Mouse (Mus musculus): ENCODE results near the gene Iqce. TPM values are rescaled to one million over a fixed set of nuclear protein-coding genes. Genes with fewer than 3 reads are reported as not detected.
"Not testable (repeated sequence)": the region's sequence is repeated elsewhere in the genome, so short reads cannot be mapped to it uniquely, and the experiment has no call there.

Gene Iqce
- polyA plus RNA-seq, 1 experiment, result 3.1 TPM

DNA sequence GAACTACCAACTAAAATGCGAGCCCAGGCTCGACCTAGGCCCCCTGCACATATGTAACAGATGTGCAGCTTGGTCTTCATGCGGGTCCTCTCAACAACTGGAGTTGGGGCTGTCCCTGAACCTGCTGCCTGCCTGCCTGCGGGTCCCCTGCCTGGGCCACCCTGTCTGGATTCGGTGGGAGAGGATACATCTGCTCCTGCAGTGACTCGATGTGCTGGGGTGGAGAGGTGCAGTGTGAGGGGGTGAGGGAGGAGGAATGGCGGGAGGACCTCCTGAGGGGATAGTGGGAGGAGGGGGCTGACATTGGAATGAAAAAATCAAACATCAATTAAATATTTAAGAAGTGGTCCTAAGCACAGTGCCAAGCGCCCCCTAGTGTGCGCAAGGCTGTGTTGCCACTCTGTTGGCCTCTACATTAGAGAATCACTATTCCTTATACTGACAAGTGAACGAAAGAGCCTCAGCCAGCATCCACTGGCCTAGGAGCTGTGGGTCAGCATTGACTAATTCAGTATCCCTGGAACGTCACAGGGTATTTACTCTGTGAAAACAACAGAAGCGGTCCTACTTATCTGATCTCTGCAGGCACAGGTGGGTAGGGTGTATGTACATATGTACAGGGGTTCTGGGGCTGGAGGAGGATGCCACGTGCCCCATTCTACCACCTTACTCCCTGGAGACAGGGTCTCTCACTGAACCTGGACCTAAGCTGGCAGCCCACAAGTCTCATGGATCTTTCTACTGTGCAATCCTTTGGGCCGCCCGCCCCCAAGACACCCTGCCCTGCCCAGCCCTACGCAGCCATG, 17.6 kb downstream of the Iqce start:
- H3K4me3 ChIP-seq (ENCODE audit: insufficient read depth, low read depth, low read length), result no peak overlapping the region
- H3K4me1 ChIP-seq (ENCODE audit: control insufficient read depth, insufficient read depth, insufficient read length, low read length), result no peaks in the 10 kb centered on the region

DNA sequence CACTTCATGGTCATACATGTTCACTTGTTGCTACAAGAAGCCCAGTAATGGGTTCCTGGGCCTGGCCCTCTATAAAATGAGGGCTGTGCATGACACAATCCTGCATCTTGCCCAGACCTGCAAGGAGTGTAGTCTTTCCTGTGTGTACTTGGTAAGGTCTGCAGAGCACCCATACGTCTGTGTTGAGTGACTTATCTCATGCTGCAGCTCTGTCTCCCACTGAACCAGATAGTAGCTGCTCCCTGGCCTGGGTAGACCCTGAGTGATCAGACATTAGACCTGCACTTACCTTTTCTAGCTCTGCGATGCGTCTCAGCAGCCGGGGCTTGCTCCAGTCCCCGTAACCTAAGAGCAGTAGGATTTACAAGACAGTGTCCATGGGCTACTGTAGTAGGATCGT, 20.1 kb downstream of the Iqce start:
- H3K27ac ChIP-seq (replicated peaks; ENCODE audit: low read depth, low read length), result no peak overlapping the region
- H3K4me1 ChIP-seq (ENCODE audit: control insufficient read depth, insufficient read depth, insufficient read length, low read length), result no peaks in the 10 kb centered on the region
- H3K4me3 ChIP-seq (ENCODE audit: insufficient read depth, low read depth, low read length), result no peak overlapping the region

More for the DNA sequence above, 17.6 kb downstream of the Iqce start:
- no peak overlapping the region for H3K27ac ChIP-seq (replicated peaks; ENCODE audit: low read depth, low read length)

DNA sequence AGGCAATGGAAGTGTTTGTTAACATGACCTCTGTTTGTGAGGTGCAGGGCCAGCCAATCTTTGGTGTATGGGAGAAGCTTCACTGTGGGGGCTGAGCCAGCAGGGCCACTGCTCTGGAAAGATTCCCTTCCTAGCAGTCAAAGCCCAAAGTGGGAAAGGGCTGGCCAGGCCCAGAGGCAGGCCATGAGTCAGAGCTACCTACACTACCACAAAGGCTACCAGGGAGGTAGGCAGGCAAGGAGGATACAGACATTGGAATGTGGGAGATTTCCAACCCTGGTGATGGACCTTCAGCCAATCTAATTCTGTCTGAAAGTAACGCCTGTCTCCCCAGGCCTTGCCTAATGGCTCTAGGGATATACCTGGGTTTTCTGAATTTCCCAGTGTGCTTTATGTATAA, 21.2 kb downstream of the Iqce start:
- Histone ChIP-seq H3K27ac (replicated peaks; ENCODE audit: low read depth, low read length) (no peak overlapping the region), H3K4me1 (ENCODE audit: control insufficient read depth, insufficient read depth, insufficient read length, low read length) (no peaks in the 10 kb centered on the region), H3K4me3 (ENCODE audit: insufficient read depth, low read depth, low read length) (no peak overlapping the region)

- Histone ChIP-seq H3K4me1 (ENCODE audit: control insufficient read depth, insufficient read depth, insufficient read length, low read length) (no peaks in the 10 kb centered on the region), H3K27ac (replicated peaks; ENCODE audit: low read depth, low read length) (no peak overlapping the region), H3K4me3 (ENCODE audit: insufficient read depth, low read depth, low read length) (no peak overlapping the region)
Observed at GRCm38 (mm10) chr5:140680051-140680450, 22.1 kb downstream of the Iqce start.

DNA sequence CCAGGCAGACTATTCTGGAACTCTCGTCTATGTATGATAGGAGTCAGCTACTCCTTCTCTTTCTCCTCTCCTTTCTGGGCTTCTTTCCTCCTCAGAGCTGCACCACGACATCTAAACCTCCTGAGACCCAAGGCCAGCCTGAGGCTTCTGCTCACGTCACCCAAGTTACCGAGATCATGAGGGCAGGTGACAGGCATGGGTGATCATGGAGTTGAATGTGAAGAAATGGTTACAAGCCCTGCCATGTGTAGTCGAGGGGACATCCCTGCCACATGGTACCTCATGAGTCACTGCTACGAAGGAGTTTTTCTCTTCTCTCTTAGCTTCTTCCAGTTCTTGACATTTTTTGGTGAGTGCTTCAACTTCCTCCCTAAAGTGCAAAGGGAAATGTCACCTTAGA, 25.0 kb downstream of the Iqce start:
- no peak overlapping the region for H3K4me3 ChIP-seq (ENCODE audit: insufficient read depth, low read depth, low read length)
- no peak overlapping the region for H3K27ac ChIP-seq (replicated peaks; ENCODE audit: low read depth, low read length)
- H3K4me1 ChIP-seq (ENCODE audit: control insufficient read depth, insufficient read depth, insufficient read length, low read length), result no peaks in the 10 kb centered on the region

GRCm38 (mm10) chr5:140675640-140676039, 26.5 kb downstream of the Iqce start:
- H3K4me1 ChIP-seq (ENCODE audit: control insufficient read depth, insufficient read depth, insufficient read length, low read length), result no peaks in the 10 kb centered on the region
- H3K27ac ChIP-seq (replicated peaks; ENCODE audit: low read depth, low read length), result no peak overlapping the region
- H3K4me3 ChIP-seq (ENCODE audit: insufficient read depth, low read depth, low read length), result no peak overlapping the region

- Histone ChIP-seq H3K27ac (replicated peaks; ENCODE audit: low read depth, low read length) (no peak overlapping the region), H3K4me3 (ENCODE audit: insufficient read depth, low read depth, low read length) (no peak overlapping the region), H3K4me1 (ENCODE audit: control insufficient read depth, insufficient read depth, insufficient read length, low read length) (no peaks in the 10 kb centered on the region)
Observed at GRCm38 (mm10) chr5:140675079-140675478, 27.1 kb downstream of the Iqce start.

GRCm38 (mm10) chr5:140674036-140674435, 28.1 kb downstream of the Iqce start:
- Histone ChIP-seq H3K4me1 (ENCODE audit: control insufficient read depth, insufficient read depth, insufficient read length, low read length) (no peaks in the 10 kb centered on the region), H3K27ac (replicated peaks; ENCODE audit: low read depth, low read length) (no peak overlapping the region), H3K4me3 (ENCODE audit: insufficient read depth, low read depth, low read length) (no peak overlapping the region)

GRCm38 (mm10) chr5:140672603-140673002, 29.6 kb downstream of the Iqce start:
- H3K4me1 ChIP-seq (ENCODE audit: control insufficient read depth, insufficient read depth, insufficient read length, low read length); H3K4me3 ChIP-seq (ENCODE audit: insufficient read depth, low read depth, low read length); H3K27ac ChIP-seq (replicated peaks; ENCODE audit: low read depth, low read length): not testable (repeated sequence)

GRCm38 (mm10) chr5:140672115-140672514, 30.1 kb downstream of the Iqce start:
- Histone ChIP-seq H3K27ac (replicated peaks; ENCODE audit: low read depth, low read length) (no peak overlapping the region), H3K4me1 (ENCODE audit: control insufficient read depth, insufficient read depth, insufficient read length, low read length) (no peaks in the 10 kb centered on the region), H3K4me3 (ENCODE audit: insufficient read depth, low read depth, low read length) (no peak overlapping the region)

DNA sequence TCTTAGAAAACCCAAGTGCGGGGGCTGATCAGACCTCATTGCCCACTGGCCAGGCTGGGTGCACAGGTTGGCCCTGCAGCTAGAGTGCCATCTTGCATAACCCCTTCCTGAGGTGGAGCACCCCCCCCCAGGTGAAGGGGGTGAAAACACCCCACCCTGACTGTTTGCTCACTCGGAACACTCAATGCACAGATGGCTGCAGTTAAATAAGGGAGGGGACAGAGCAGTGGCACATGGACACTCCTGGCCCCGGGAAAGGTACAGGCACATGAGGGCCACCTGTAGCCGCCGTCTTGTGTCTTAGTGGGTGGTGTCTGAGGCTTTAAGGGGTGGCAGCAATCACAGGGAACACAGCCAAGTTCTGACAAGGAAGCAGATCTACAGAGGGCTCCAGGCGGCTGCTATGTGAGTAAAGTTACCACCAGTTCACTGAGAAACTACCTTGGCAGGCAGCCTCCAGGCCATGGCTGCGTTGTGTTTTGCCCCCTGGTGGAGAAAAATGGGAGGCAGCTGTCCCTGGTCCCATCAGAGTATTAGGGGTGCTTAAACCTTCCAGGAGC, 38.5 kb downstream of the Iqce start:
- Histone ChIP-seq H3K4me1 (ENCODE audit: control insufficient read depth, insufficient read depth, insufficient read length, low read length) (no peaks in the 10 kb centered on the region), H3K27ac (replicated peaks; ENCODE audit: low read depth, low read length) (no peak overlapping the region), H3K4me3 (ENCODE audit: insufficient read depth, low read depth, low read length) (no peak overlapping the region)

DNA sequence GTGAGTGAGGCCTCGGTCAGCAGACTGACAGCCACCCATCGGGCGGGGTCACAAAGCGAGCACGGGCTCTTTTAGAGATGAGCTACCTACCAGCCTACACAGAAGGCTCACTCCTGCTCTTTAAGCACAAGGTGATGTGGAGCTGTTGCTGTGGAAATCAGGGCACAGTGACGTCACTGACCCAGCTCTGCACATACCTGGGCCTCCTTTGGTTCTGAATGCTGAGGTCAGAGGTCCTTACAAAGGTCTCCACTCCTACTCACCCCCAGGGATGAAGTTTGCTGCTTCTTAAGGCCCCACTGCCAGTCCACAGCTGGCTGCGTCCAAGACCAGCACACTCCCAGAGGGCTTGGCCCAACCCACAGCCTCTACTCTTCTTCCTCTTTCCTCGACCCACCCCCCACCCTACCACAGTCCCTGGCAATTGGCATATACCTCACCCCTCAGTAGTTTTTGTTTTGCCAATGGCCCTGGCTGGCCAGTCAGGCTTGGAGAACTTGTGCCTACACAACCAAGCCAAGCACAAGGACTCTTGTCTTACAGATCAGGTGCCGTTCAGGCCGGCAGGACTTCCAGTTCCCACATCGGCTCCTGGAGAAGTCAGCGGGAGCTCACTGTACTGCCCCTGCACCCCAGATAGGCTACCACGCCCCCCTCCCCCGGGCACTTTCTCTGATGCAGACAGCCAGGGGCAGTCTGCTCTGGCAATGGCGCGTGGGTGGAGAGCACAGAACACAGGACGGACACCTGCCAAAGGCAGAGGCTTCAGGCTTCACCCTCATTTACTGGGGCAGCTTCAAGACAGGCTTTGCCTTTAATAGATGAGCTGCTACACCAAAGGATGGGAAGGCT, 39.2 kb downstream of the Iqce start:
- Histone ChIP-seq H3K27ac (replicated peaks; ENCODE audit: low read depth, low read length) (no peak overlapping the region), H3K4me1 (ENCODE audit: control insufficient read depth, insufficient read depth, insufficient read length, low read length) (no peaks in the 10 kb centered on the region), H3K4me3 (ENCODE audit: insufficient read depth, low read depth, low read length) (no peak overlapping the region)

- no peak overlapping the region for H3K27ac ChIP-seq (replicated peaks; ENCODE audit: low read depth, low read length)
- H3K4me1 ChIP-seq (ENCODE audit: control insufficient read depth, insufficient read depth, insufficient read length, low read length), result no peaks in the 10 kb centered on the region
- no peak overlapping the region for H3K4me3 ChIP-seq (ENCODE audit: insufficient read depth, low read depth, low read length)
Observed at GRCm38 (mm10) chr5:140661875-140662643, 40.1 kb downstream of the Iqce start.

DNA sequence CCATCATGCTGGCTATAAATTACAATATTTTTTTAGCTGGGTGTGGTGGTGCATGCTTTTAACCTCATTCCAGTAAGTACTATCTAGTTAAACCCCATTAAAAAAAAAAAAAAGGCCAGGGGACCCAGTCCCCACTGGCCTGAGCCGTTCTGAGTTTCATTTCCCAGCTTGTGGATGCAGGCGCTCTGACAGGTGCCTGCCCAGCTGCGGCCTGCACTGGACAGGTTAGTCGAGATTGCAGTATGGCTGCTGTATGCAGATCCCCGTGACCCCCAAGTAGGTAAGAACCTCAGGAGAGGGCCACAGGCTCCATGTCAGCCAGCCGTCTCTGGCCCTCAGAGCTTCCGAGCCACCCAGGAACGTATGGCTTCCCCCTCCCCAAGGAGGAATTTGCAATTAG, 40.8 kb downstream of the Iqce start:
- Histone ChIP-seq H3K4me3 (ENCODE audit: insufficient read depth, low read depth, low read length) (no peak overlapping the region), H3K4me1 (ENCODE audit: control insufficient read depth, insufficient read depth, insufficient read length, low read length) (no peaks in the 10 kb centered on the region), H3K27ac (replicated peaks; ENCODE audit: low read depth, low read length) (no peak overlapping the region)

GRCm38 (mm10) chr5:140660398-140660797, 41.8 kb downstream of the Iqce start:
- Histone ChIP-seq H3K27ac (replicated peaks; ENCODE audit: low read depth, low read length) (no peak overlapping the region), H3K4me1 (ENCODE audit: control insufficient read depth, insufficient read depth, insufficient read length, low read length) (no peaks in the 10 kb centered on the region), H3K4me3 (ENCODE audit: insufficient read depth, low read depth, low read length) (no peak overlapping the region)
